Mouse (Mus musculus): Measurements from ENCODE around the gene Gm28729. TPM values are rescaled to one million over a fixed set of nuclear protein-coding genes. Genes with fewer than 3 reads are reported as not detected.
A peak's percentile ranks its signal among the peaks of the same experiment; 100 is the strongest.
"Not testable (repeated sequence)": the region's sequence is repeated elsewhere in the genome, so short reads cannot be mapped to it uniquely, and the experiment has no call there.

Gm28729 gene
- polyA plus RNA-seq, 1 experiment from 2014 or later, result not detected

DNA sequence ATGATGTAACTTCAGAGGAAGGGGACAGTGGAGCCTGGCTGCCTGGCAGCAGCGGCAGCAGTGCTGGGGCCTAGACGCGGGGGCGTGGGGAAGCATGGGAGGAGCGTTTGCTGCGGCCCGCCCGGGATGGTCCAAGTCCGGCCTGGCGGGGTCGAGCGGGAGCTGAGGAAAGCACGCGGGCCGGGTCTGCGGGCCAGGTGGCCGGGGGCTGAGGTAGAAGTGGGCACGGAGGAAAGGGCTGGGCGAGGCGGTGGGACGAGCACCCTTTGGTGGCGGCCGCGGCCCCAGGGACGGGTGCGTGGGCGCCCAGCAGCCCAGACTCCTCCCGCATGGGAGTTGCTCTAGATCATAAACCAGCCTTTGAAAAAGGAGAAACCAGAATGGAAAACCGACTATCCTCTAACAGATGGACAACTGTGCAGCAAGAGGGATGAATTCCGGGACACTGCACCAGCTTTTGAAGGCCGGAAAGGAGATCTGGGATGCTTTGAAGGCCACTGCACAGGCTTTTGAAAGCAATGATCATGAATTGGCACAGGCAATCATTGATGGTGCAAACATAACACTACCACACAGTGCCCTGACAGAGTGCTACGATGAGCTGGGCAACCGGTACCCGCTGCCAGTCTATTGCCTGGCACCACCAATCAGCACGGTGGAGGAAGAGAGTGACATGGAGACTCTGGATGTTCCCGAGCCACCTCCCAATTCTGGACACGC is 12.0 kb upstream of the Gm28729 start:
- Histone ChIP-seq H3K27ac (no peak overlapping the region), H3K27me3 (replicated peaks) (no peaks in the 10 kb centered on the region), H3K4me3 (peak overlapping the region; percentile 29), H3K9me3 (no peaks in the 10 kb centered on the region), H3K9ac (peak overlapping the region; percentile 56), H3K4me1 (peaks cover 7% of the 10 kb centered on the region; the same call in 1 of the 2 replicates), H3K36me3 (peaks cover 5% of the 10 kb centered on the region; the same call in 1 of the 2 replicates), H3K4me2 (replicated peaks) (peak overlapping the region; percentile 60)
- WGBS, result 26% methylated on average over 37 of the region's 37 CpGs
- peak; percentile 56 for ATAC-seq (ENCODE audit: low FRiP score, low read depth)

DNA sequence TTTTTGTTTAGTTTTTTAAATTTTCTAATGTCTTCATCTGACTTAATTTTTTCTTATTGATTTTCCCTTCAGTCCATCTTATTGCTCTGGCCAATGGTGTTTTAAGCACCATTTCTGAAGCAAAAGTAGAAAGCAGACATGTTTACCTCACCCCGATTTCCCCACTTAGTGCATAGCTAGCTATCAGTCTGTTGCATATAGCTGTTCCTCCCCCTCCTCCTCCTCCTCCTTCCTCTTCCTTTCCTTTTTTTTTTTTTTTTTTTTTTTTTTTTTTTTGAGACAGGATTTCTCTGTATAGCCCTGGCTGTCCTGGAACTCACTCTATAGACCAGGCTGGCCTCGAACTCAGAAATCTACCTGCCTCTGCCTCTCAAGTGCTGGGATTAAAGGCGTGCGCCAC is 11.0 kb upstream of the Gm28729 start:
- H3K4me1 ChIP-seq; H3K4me3 ChIP-seq; H3K9me3 ChIP-seq; H3K27ac ChIP-seq; ATAC-seq (ENCODE audit: low FRiP score, low read depth); H3K36me3 ChIP-seq; H3K27me3 ChIP-seq (replicated peaks); H3K9ac ChIP-seq; H3K4me2 ChIP-seq (replicated peaks): not testable (repeated sequence)
- 97% methylated on average over 4 of the region's 4 CpGs for WGBS

DNA sequence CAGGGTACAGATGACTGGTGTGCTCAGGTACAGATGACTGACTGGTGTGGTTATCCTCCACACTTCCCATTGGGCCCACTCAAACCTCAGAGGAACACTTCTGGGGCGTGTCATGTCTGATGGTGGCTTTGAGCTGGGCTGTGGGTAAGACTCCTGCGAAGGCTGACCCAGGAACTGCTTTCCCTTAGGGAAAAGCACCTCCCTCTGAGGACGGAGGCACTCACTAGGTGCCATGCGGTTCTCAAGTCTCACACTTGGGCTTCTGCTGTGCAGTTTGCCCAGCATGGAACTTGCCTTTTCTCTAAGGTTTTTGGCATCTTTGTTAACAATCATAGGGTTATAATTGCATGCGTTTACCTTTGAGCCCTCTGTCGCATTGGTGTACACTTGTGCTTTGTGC is 10.4 kb upstream of the Gm28729 start:
- no peak for ATAC-seq (ENCODE audit: low FRiP score, low read depth)
- 87% methylated on average over 6 of the region's 6 CpGs for whole genome bisulfite sequencing
- no peak overlapping the region for H3K4me2 ChIP-seq (replicated peaks)

DNA sequence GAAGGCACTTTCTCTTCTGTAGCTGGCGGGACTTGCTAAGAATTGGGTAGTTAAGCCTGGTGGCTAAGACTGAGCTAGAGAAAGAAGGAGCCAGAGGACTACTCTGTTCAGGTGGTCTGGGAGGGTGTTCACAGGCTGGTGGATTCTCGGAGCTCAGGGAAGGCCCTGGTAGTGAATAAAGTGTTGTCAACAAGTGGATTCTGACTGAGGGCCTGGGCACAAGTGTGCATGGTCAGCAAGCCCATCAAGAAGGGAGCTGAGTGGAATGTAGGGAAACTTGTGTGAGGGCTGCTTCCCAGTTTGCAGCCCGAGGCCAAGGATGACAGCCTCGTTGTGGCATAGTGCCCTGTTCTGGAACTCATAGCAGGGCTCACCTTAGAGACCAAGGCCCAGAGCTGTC is 9.2 kb upstream of the Gm28729 start:
- Histone ChIP-seq H3K4me2 (replicated peaks) (no peak overlapping the region), H3K27me3 (replicated peaks) (no peaks in the 10 kb centered on the region), H3K9ac (no peak overlapping the region), H3K4me3 (no peak overlapping the region), H3K4me1 (peaks cover 19% of the 10 kb centered on the region), H3K27ac (no peak overlapping the region), H3K36me3 (no peaks in the 10 kb centered on the region), H3K9me3 (no peaks in the 10 kb centered on the region)
- no peak for ATAC-seq (ENCODE audit: low FRiP score, low read depth)
- 79% methylated on average over 4 of the region's 4 CpGs for WGBS

More for the DNA sequence above, 10.4 kb upstream of the Gm28729 start:
- Histone ChIP-seq H3K4me3 (no peak overlapping the region), H3K36me3 (no peaks in the 10 kb centered on the region), H3K27me3 (replicated peaks) (no peaks in the 10 kb centered on the region), H3K27ac (no peak overlapping the region), H3K4me1 (peaks cover 13% of the 10 kb centered on the region), H3K9me3 (no peaks in the 10 kb centered on the region), H3K9ac (no peak overlapping the region)

DNA sequence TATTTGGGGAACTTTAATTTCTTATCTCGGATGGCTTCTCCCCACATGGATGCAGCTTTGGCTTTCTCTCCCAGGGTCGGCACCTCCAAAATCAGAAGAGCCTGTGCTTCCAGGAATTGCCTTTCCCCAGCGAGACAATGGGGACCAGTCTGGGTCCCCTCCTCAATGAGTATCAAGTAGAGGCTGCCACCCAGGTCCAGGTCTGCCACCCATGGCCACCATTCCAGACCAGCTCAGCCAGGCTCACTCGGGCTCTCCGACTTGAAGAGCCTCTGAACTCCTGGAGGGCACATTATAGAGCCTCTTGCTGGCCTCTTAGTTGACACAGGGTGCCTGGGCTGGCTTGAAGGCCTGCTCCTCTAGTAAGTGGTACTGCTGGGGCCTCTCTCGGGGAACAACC is 8.4 kb upstream of the Gm28729 start:
- Histone ChIP-seq H3K4me3 (no peak overlapping the region), H3K27ac (no peak overlapping the region), H3K36me3 (no peaks in the 10 kb centered on the region), H3K9ac (no peak overlapping the region), H3K4me2 (replicated peaks) (no peak overlapping the region), H3K27me3 (replicated peaks) (no peaks in the 10 kb centered on the region), H3K9me3 (no peaks in the 10 kb centered on the region), H3K4me1 (peaks cover 19% of the 10 kb centered on the region)
- ATAC-seq (ENCODE audit: low FRiP score, low read depth), result no peak
- WGBS, result 84% methylated on average over 6 of the region's 6 CpGs

DNA sequence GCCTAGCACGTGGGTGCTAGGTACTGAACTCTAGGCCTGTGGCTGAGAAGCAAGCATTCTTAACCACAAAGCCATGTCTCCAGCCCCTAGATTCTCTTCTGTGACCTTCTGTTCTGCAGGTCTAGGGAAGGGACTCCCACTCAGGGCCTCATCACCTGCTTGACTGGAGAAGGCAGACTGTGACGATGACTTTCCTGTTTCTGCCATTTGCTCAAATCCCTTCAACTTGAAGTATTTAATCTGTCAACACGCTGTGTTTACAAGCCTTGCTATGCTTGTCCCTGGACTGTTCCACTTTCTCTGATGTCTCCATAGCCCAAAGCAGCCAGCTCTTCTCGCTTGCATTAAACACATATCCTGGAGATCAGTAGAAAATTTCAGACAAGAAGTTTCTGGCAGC is 7.5 kb upstream of the Gm28729 start:
- H3K36me3 ChIP-seq, result no peaks in the 10 kb centered on the region
- H3K9me3 ChIP-seq, result no peaks in the 10 kb centered on the region
- H3K9ac ChIP-seq, result no peak overlapping the region
- peaks cover 19% of the 10 kb centered on the region for H3K4me1 ChIP-seq
- ATAC-seq (ENCODE audit: low FRiP score, low read depth), result no peak
- H3K4me3 ChIP-seq, result no peak overlapping the region
- no peaks in the 10 kb centered on the region for H3K27me3 ChIP-seq (replicated peaks)
- no peak overlapping the region for H3K4me2 ChIP-seq (replicated peaks)
- WGBS, result 88% methylated on average over 4 of the region's 4 CpGs
- no peak overlapping the region for H3K27ac ChIP-seq

DNA sequence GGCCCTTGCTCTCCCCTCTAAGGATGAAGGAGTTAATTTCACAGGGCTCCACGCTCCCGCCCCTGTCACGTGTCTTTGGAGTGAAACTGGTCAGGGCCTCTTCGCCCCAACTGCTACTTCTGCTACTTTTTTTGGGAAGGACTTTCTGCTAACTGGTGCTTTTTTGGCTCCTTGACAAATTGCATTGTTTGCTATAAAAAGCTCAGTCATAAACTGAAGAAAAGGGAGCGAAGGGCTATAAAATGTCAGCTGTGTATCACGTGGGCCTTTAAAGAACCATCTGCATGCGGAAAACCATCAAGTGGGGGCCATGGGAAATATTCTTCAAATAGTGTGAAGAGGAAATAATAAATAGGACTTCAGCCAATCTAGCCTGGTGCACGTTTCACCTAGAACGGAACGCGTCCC is 5.6 kb upstream of the Gm28729 start:
- Histone ChIP-seq H3K9me3 (no peaks in the 10 kb centered on the region), H3K4me2 (replicated peaks) (peak overlapping the region; percentile 42), H3K9ac (no peak overlapping the region), H3K27me3 (replicated peaks) (no peaks in the 10 kb centered on the region), H3K36me3 (no peaks in the 10 kb centered on the region), H3K27ac (no peak overlapping the region), H3K4me1 (peaks cover 11% of the 10 kb centered on the region), H3K4me3 (no peak overlapping the region)
- 31% methylated on average over 11 of the region's 11 CpGs for WGBS
- peak; percentile 76 for ATAC-seq (ENCODE audit: low FRiP score, low read depth)

DNA sequence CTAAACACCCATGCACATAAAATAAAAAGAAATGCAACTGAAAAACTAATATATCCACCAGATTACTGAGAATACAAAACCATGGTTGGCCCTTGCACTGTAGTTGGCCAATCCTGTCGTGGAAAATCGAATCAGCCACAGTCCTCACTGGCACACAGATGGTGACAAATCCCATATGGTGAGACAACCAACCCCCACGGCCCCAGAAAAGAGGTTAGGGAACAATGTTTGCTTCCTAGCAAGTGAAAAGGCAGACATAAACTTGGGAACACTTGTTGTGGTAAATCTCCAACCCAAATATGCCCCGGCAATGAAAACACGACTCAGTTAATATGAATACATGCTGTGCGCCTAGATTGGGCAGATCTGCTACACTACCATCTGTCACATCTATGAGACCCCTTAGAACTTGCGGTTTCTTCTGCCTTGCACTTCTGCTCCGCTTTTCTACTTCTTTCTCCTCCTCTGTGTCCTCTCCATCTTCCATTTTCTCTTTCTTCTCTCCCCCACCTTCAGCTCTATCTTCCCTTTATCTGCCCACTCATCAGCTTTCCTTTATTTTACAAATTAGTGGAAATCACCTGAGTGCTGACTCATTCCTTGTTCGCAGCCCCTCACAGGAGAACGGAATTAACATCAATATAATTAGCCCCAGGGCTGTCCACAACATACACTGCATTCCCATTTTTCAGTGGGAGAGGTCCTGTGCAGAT is 5.1 kb upstream of the Gm28729 start:
- peak overlapping the region; percentile 42 for H3K4me2 ChIP-seq (replicated peaks)
- no peaks in the 10 kb centered on the region for H3K27me3 ChIP-seq (replicated peaks)
- ATAC-seq (ENCODE audit: low FRiP score, low read depth), result no peak
- H3K4me1 ChIP-seq, result peaks cover 17% of the 10 kb centered on the region
- WGBS, result 63% methylated on average over 10 of the region's 10 CpGs
- no peak overlapping the region for H3K4me3 ChIP-seq
- H3K9me3 ChIP-seq, result no peaks in the 10 kb centered on the region
- no peak overlapping the region for H3K27ac ChIP-seq
- H3K9ac ChIP-seq, result no peak overlapping the region
- no peaks in the 10 kb centered on the region for H3K36me3 ChIP-seq

DNA sequence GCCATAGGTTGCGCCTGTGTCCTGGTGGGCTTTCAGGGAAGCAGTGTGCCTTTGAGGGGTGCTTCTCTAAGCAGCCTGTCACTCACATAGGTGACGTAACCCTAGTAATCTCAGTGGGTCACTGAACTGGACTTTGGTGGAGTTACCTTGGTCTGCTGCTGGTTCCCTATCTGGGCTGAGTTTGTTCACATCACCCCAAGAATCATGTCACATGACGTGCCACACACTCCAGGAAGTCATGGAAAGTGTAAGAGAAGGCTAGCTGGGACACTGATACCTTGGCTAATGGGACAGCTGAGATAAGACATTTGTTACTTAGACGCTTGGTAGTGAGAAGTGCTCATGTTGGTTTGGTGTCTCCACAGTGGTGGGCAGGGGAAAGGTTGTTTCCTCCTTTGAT is 947 bp upstream of the Gm28729 start:
- Histone ChIP-seq H3K27ac (no peak overlapping the region), H3K4me3 (no peak overlapping the region), H3K4me2 (replicated peaks) (no peak overlapping the region), H3K36me3 (no peaks in the 10 kb centered on the region), H3K9me3 (no peaks in the 10 kb centered on the region), H3K9ac (no peak overlapping the region), H3K4me1 (peaks cover 21% of the 10 kb centered on the region), H3K27me3 (replicated peaks) (no peaks in the 10 kb centered on the region)
- WGBS, result 84% methylated on average over 4 of the region's 4 CpGs
- no peak for ATAC-seq (ENCODE audit: low FRiP score, low read depth)

DNA sequence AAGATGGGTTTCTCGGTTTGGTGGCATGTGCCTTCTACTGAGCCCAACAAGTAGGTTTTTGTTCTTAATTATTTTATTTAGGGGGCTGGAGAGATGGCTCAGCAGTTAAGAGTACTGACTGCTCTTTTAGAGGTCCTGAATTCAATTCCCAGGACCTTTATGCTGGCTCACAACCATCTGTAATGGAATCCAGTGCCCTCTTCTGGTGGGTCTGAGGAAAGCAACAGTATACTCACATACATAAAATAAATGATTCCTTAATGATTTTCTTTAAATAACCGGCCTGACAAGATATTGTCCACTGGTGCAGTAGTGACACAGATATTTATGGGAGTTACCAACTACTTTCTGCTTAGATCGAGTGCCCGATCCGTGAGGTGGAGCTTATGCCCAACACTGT is 1.9 kb downstream of the Gm28729 start:
- ATAC-seq (ENCODE audit: low FRiP score, low read depth), result no peak

DNA sequence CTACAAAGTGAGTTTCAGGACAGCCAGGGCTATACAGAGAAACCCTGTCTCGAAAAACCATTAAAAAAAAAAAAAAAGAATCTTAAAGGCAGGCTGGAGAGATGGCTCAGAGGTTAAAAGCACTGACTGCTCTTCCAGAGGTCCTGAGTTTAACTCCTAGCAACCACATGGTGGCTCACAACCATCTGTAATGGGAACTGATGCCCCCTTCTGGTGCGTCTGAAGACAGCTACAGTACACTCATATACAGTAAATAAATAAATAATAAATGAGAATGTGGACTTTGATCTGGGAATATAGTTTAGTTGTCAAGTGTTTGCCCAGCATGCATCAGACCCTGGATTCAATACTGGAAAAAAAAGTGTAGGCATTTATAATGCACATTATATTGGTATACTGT is 3.5 kb downstream of the Gm28729 start:
- not testable (repeated sequence) for H3K4me3 ChIP-seq; H3K4me2 ChIP-seq (replicated peaks); ATAC-seq (ENCODE audit: low FRiP score, low read depth); H3K36me3 ChIP-seq; H3K9ac ChIP-seq; H3K27me3 ChIP-seq (replicated peaks); H3K27ac ChIP-seq; H3K4me1 ChIP-seq; H3K9me3 ChIP-seq
- WGBS, result 76% methylated on average over 2 of the region's 2 CpGs

More for the DNA sequence above, 1.9 kb downstream of the Gm28729 start:
- Histone ChIP-seq H3K36me3 (no peaks in the 10 kb centered on the region), H3K9me3 (no peaks in the 10 kb centered on the region), H3K9ac (no peak overlapping the region), H3K4me3 (no peak overlapping the region), H3K27me3 (replicated peaks) (no peaks in the 10 kb centered on the region), H3K27ac (no peak overlapping the region), H3K4me1 (peaks cover 10% of the 10 kb centered on the region; the same call in 1 of the 2 replicates), H3K4me2 (replicated peaks) (no peak overlapping the region)
- WGBS, result 90% methylated on average over 5 of the region's 5 CpGs

DNA sequence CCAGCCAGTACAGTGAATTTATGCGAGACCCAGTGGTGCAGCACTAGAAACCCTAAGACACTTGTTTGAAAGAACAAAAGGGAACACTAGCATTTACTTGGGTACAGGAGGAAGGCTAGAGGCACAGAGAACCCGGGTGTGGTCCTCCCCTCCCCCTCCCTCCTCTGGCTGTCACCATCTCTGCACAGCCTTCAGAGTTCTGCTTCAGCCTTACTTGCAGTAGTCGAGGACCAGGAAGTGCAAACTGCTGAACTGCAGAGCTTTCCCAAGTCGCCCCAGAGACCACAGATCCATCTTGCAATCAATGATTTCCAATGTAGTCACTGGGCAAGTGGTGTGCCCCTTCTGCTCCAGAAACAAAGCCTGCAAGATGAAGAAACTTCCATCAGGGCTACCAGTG is 7.6 kb downstream of the Gm28729 start:
- ATAC-seq (ENCODE audit: low FRiP score, low read depth), result no peak
- Histone ChIP-seq H3K4me1 (no peaks in the 10 kb centered on the region), H3K9me3 (no peaks in the 10 kb centered on the region), H3K9ac (no peak overlapping the region), H3K27ac (no peak overlapping the region), H3K4me2 (replicated peaks) (no peak overlapping the region), H3K27me3 (replicated peaks) (no peaks in the 10 kb centered on the region), H3K36me3 (no peaks in the 10 kb centered on the region), H3K4me3 (no peak overlapping the region)
- 39% methylated on average over 4 of the region's 4 CpGs for WGBS

DNA sequence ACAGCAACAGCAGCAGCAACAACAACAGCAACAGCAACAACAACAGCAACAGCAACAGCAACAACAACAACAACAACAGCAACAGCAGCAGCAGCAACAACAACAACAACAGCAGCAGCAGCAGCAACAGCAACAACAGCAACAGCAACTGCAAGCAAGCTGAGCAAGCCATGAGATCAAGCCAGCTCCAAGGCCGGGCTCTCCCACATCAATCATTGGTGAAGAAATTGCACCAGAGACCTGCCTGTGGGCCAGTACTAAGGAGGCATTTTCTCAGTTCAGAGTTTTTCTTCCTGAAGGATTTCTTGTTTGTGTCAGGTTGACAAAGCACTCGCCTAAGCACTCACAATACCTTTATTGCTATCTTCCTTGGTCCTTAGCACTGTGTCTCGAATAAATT is 8.3 kb downstream of the Gm28729 start:
- no peak for ATAC-seq (ENCODE audit: low FRiP score, low read depth)
- Histone ChIP-seq H3K9ac (no peak overlapping the region), H3K9me3 (no peaks in the 10 kb centered on the region), H3K27me3 (replicated peaks) (no peaks in the 10 kb centered on the region), H3K27ac (no peak overlapping the region), H3K4me2 (replicated peaks) (no peak overlapping the region), H3K36me3 (no peaks in the 10 kb centered on the region), H3K4me3 (no peak overlapping the region), H3K4me1 (no peaks in the 10 kb centered on the region)
- 69% methylated on average over 3 of the region's 3 CpGs for whole genome bisulfite sequencing
